Mouse (Mus musculus) CH12.LX (cell line): Measurements from ENCODE around the gene Sord. TPM values are rescaled to one million over a fixed set of nuclear protein-coding genes. Genes with fewer than 3 reads are reported as not detected.

ENCODE experiments used
- DNase-seq: peaks from one replicate; pipeline ENCODE4 v3.0.0-alpha.2; 2013; ENCODE audit errors: extremely low read depth
- H3K27ac ChIP-seq: 2 replicates; pipeline ENCODE4 v1.5.1; 2012; ENCODE audit warnings: low read depth, mild to moderate bottlenecking, control low read depth, moderate library complexity; ENCODE audit not compliant: insufficient read depth
- H3K27me3 ChIP-seq: replicated peaks from 2 replicates; pipeline ENCODE3; 2012; ENCODE audit warnings: inconsistent platforms
- H3K36me3 ChIP-seq, 2 experiments: replicated peaks in 1 of 2; 2 replicates each; pipeline versions ENCODE3 to v1.6.1; 2012; ENCODE audit warnings: inconsistent platforms in 1 of 2, low read length in 1 of 2, mild to moderate bottlenecking in 1 of 2, mixed read lengths in 1 of 2, moderate library complexity in 1 of 2; ENCODE audit not compliant: control insufficient read depth in 1 of 2, insufficient read depth in 1 of 2
- H3K4me1 ChIP-seq, 2 experiments: 2 replicates each; pipeline ENCODE4 v1.6.1; 2012; ENCODE audit warnings: inconsistent platforms in 1 of 2, moderate library complexity in 1 of 2; ENCODE audit not compliant: insufficient read depth in 2 of 2, control insufficient read depth in 1 of 2
- H3K4me2 ChIP-seq: 2 replicates; pipeline ENCODE4 v1.6.1; 2012; ENCODE audit warnings: low read depth, mild to moderate bottlenecking, control low read depth; ENCODE audit not compliant: poor library complexity, insufficient read depth, severe bottlenecking
- H3K4me3 ChIP-seq, 3 experiments: fragments of 150-350 bp in 1 of 3; sonication (generic) in 1 of 3; replicated peaks in 1 of 3; 2 replicates each; pipeline versions ENCODE3 to v1.5.1; 2011 to 2012; ENCODE audit warnings: low read depth in 2 of 3, low read length in 2 of 3, mild to moderate bottlenecking in 2 of 3, moderate library complexity in 2 of 3, control low read depth in 1 of 3, improper control_type of control experiment in 1 of 3, inconsistent platforms in 1 of 3, mixed read lengths in 1 of 3; ENCODE audit not compliant: poor library complexity in 1 of 3
- H3K79me2 ChIP-seq: replicated peaks from 2 replicates; pipeline ENCODE4 v1.6.1; 2012; ENCODE audit warnings: mild to moderate bottlenecking, moderate library complexity; ENCODE audit not compliant: control insufficient read depth, poor library complexity, insufficient read depth, severe bottlenecking; ENCODE audit errors: extremely low read depth
- H3K9ac ChIP-seq: 2 replicates; pipeline ENCODE4 v1.6.1; 2012; ENCODE audit warnings: low read depth, mild to moderate bottlenecking, control low read depth, moderate library complexity; ENCODE audit not compliant: insufficient read depth
- H3K9me3 ChIP-seq: replicated peaks from 2 replicates; pipeline ENCODE3; 2012; ENCODE audit warnings: low read length, inconsistent platforms, mixed read lengths
- CTCF ChIP-seq, 2 experiments: IDR thresholded peaks in 1 of 2; conservative IDR thresholded peaks in 1 of 2; 2 replicates each; pipeline ENCODE4 v1.5.1; 2011 to 2012; ENCODE audit warnings: low read depth in 2 of 2, low read length in 2 of 2, improper control_type of control experiment in 1 of 2, inconsistent platforms in 1 of 2, mild to moderate bottlenecking in 1 of 2, moderate library complexity in 1 of 2
- ETS1 ChIP-seq: conservative IDR thresholded peaks from 2 replicates; pipeline ENCODE4 v1.6.1; 2012; ENCODE audit warnings: low read depth, mild to moderate bottlenecking, inconsistent platforms, low read length, improper control_type of control experiment, moderate library complexity
- GABPA ChIP-seq: IDR thresholded peaks from 2 replicates; pipeline ENCODE4 v1.6.1; 2012; ENCODE audit warnings: low read depth, low read length, improper control_type of control experiment, inconsistent platforms; ENCODE audit not compliant: insufficient replicate concordance
- HCFC1 ChIP-seq: IDR thresholded peaks from 2 replicates; pipeline ENCODE4 v1.6.1; 2012; ENCODE audit warnings: low read depth, mild to moderate bottlenecking, inconsistent platforms, low read length, improper control_type of control experiment
- IRF4 ChIP-seq: IDR thresholded peaks from 2 replicates; pipeline ENCODE4 v1.6.1; 2014; ENCODE audit warnings: low read depth, mild to moderate bottlenecking, inconsistent platforms, low read length, improper control_type of control experiment
- JUND ChIP-seq: conservative IDR thresholded peaks from 2 replicates; pipeline ENCODE4 v1.6.1; 2011; ENCODE audit warnings: low read depth, low read length, improper control_type of control experiment
- MAFK ChIP-seq: IDR thresholded peaks from 2 replicates; pipeline ENCODE4 v1.6.1; 2011; ENCODE audit warnings: low read length, improper control_type of control experiment; ENCODE audit not compliant: insufficient replicate concordance
- MAX ChIP-seq: IDR thresholded peaks from 2 replicates; pipeline ENCODE4 v1.6.1; 2011; ENCODE audit warnings: low read length, improper control_type of control experiment
- MEF2A ChIP-seq: IDR thresholded peaks from 2 replicates; pipeline ENCODE4 v1.6.1; 2014; ENCODE audit warnings: low read depth, mild to moderate bottlenecking, inconsistent platforms, low read length, improper control_type of control experiment, borderline replicate concordance
- MXI1 ChIP-seq: IDR thresholded peaks from 2 replicates; pipeline ENCODE4 v1.6.1; 2011; ENCODE audit warnings: mild to moderate bottlenecking, low read depth, low read length, improper control_type of control experiment
- NELFE ChIP-seq: IDR thresholded peaks from 2 replicates; pipeline ENCODE4 v1.6.1; 2011; ENCODE audit warnings: low read depth, low read length, improper control_type of control experiment
- POLR2A ChIP-seq: IDR thresholded peaks from 2 replicates; pipeline ENCODE4 v1.6.1; 2011; ENCODE audit warnings: low read depth, mild to moderate bottlenecking, improper control_type of control experiment, low read length
- SMC3 ChIP-seq: IDR thresholded peaks from 2 replicates; pipeline ENCODE4 v1.6.1; 2011; ENCODE audit warnings: low read depth, low read length, improper control_type of control experiment
- TBP ChIP-seq: conservative IDR thresholded peaks from 2 replicates; pipeline ENCODE4 v1.6.1; 2011; ENCODE audit warnings: low read depth, low read length, improper control_type of control experiment
- UBTF ChIP-seq: IDR thresholded peaks from 2 replicates; pipeline ENCODE4 v1.6.1; 2012; ENCODE audit warnings: low read depth, mild to moderate bottlenecking, inconsistent platforms, low read length, improper control_type of control experiment, moderate library complexity
- ZC3H11A ChIP-seq: IDR thresholded peaks from 2 replicates; pipeline ENCODE4 v1.6.1; 2012; ENCODE audit warnings: low read depth, mild to moderate bottlenecking, inconsistent platforms, low read length, improper control_type of control experiment
- ZKSCAN1 ChIP-seq: IDR thresholded peaks from 2 replicates; pipeline ENCODE4 v1.6.1; 2012; ENCODE audit warnings: low read depth, inconsistent platforms, low read length, improper control_type of control experiment, borderline replicate concordance
- ZMIZ1 ChIP-seq: IDR thresholded peaks from 2 replicates; pipeline ENCODE4 v1.6.1; 2012; ENCODE audit warnings: low read depth, mild to moderate bottlenecking, inconsistent platforms, low read length, improper control_type of control experiment
- ZNF384 ChIP-seq: IDR thresholded peaks from 2 replicates; pipeline ENCODE4 v1.6.1; 2012; ENCODE audit warnings: low read depth, low read length, improper control_type of control experiment, inconsistent platforms
- dilution Hi-C: fragments of 300-500 bp; cut with MboI; formaldehyde crosslinking; loops from 2 replicates; pipeline ENCODE4 v1.14.3; 2020; ENCODE audit warnings: low sequenced_read_pairs; ENCODE audit not compliant: extremely low pct_unique_long_range_greater_than_20kb, extremely low pct_ligation_motif_present
- in situ Hi-C: fragments of 300-500 bp; cut with MboI; formaldehyde crosslinking; loops from 3 replicates; pipeline ENCODE4 v1.14.3; 2019; ENCODE audit warnings: low sequenced_read_pairs, low pct_ligation_motif_present, low pct_unique_long_range_greater_than_20kb, mixed read lengths
- polyA plus RNA-seq: library from polyadenylated mRNA; unstranded; fragments of >175 nt; gene quantifications from 2 replicates; pipeline ENCODE4 v1.2.1, GENCODE M21; 2012; ENCODE audit warnings: low read depth; ENCODE audit not compliant: insufficient read length
- total RNA-seq, 2 experiments: library from RNA; depleted of rRNA; stranded (reverse); fragments of 300-350 nt in 1 of 2; fragments of >200 nt in 1 of 2; gene quantifications; 2 replicates each; pipeline ENCODE4 v1.2.3; 2012 to 2014

Sord gene
- total and polyA plus RNA-seq, 3 experiments, result 18.2 to 29.9 (median 20.3) TPM

- dilution Hi-C loops (no loop called here), in situ Hi-C loops (no loop called here)
- H3K27me3 ChIP-seq, result peaks cover 50% of the 10 kb centered on the region
- no peaks in the 10 kb centered on the region for H3K4me1 ChIP-seq
- H3K79me2 ChIP-seq, result no peaks in the 10 kb centered on the region
- H3K36me3 ChIP-seq, result no peaks in the 10 kb centered on the region
- no peak overlapping the region for H3K9ac ChIP-seq
- no peak overlapping the region for H3K27ac ChIP-seq
- H3K4me2 ChIP-seq, result peak overlapping the region; percentile 14; the same call in 1 of the 2 replicates
- H3K4me3 ChIP-seq, result no peak overlapping the region
- no peaks in the 10 kb centered on the region for H3K9me3 ChIP-seq
- TF ChIP-seq ZNF384 (peak; percentile 8; the same call in 1 of the 2 replicates), CTCF (conservative IDR thresholded peaks at IDR 0.05 in 1 of 2, IDR thresholded peaks at IDR 0.05 in 1 of 2; ENCODE audit: low read depth in 2 of 2, low read length in 2 of 2) (peak; percentile 67 to 79), ZMIZ1 (no peak)
- DNase-seq, result peak; percentile 43
Measured at GRCm38 (mm10) chr2:122312722-122313417, 78.3 kb downstream of the Sord start.

GRCm38 (mm10) chr2:122313536-122313935 lies 79.0 kb downstream of the Sord start, which contains the start of gene Duoxa1:
Gene Duoxa1, minus strand, starts transcription at chr2:122313730.
- dilution Hi-C loops, result no loop called here
- in situ Hi-C loops, result no loop called here
- no peak for DNase-seq
- Histone ChIP-seq H3K9me3 (no peaks in the 10 kb centered on the region), H3K79me2 (no peaks in the 10 kb centered on the region), H3K36me3 (no peaks in the 10 kb centered on the region), H3K9ac (no peak within 1 kb of the TSS), H3K27ac (no peak within 1 kb of the TSS), H3K4me1 (no peaks in the 10 kb centered on the region), H3K4me3 (no peak within 1 kb of the TSS), H3K4me2 (peak within 1 kb of the TSS; percentile 14; the same call in 1 of the 2 replicates), H3K27me3 (peaks cover 48% of the 10 kb centered on the region)
- TF ChIP-seq JUND (no peak), HCFC1 (no peak), SMC3 (no peak), GABPA (no peak), UBTF (no peak), TBP (no peak), ZKSCAN1 (no peak), ZC3H11A (no peak), MAFK (no peak), IRF4 (no peak), ETS1 (no peak), ZMIZ1 (no peak), NELFE (no peak), MAX (no peak), POLR2A (no peak), MXI1 (no peak), MEF2A (no peak)

Other genes with a start within 250 kb of the Sord start
- gene Eif3j1, start 206.2 kb upstream of the Sord start, total RNA-seq (2012; rRNA removed), result 20.1 and 27.9 TPM in 2 replicates
- 40.1 and 40.5 TPM in 2 replicates for gene Eif3j1, start 206.2 kb upstream of the Sord start, total RNA-seq (2014; rRNA removed)
- 26.3 and 27.9 TPM in 2 replicates for gene Eif3j1, start 206.2 kb upstream of the Sord start, polyA plus RNA-seq
- gene Spg11, start 116.4 kb upstream of the Sord start, total RNA-seq (2012; rRNA removed), result 9.7 and 11.4 TPM in 2 replicates
- gene Spg11, start 116.4 kb upstream of the Sord start, total RNA-seq (2014; rRNA removed), result 6.0 and 7.5 TPM in 2 replicates
- 9.6 and 10.7 TPM in 2 replicates for gene Spg11, start 116.4 kb upstream of the Sord start, polyA plus RNA-seq
- gene B2m, start 87.1 kb upstream of the Sord start, total RNA-seq (2012; rRNA removed), result 1,479 and 1,509 TPM in 2 replicates
- gene B2m, start 87.1 kb upstream of the Sord start, total RNA-seq (2014; rRNA removed), result 1,782 and 1,954 TPM in 2 replicates
- gene B2m, start 87.1 kb upstream of the Sord start, polyA plus RNA-seq, result 1,919 and 2,234 TPM in 2 replicates
- 0.08 and 0.13 TPM in 2 replicates for gene Trim69, start 74.0 kb upstream of the Sord start, total RNA-seq (2012; rRNA removed)
- gene Trim69, start 74.0 kb upstream of the Sord start, total RNA-seq (2014; rRNA removed), result 0.24 and 0.26 TPM in 2 replicates
- gene Trim69, start 74.0 kb upstream of the Sord start, polyA plus RNA-seq, result 0.13 and 0.41 TPM in 2 replicates
- not detected in 2 replicates for gene Patl2, start 48.6 kb upstream of the Sord start, total RNA-seq (2012; rRNA removed)
- gene Patl2, start 48.6 kb upstream of the Sord start, total RNA-seq (2014; rRNA removed), result not detected in 2 replicates
- gene Patl2, start 48.6 kb upstream of the Sord start, polyA plus RNA-seq, result not detected in 2 replicates
- not detected in 2 replicates for gene Terb2, start 48.5 kb upstream of the Sord start, total RNA-seq (2012; rRNA removed)
- not detected in 2 replicates for gene Terb2, start 48.5 kb upstream of the Sord start, total RNA-seq (2014; rRNA removed)
- gene Terb2, start 48.5 kb upstream of the Sord start, polyA plus RNA-seq, result not detected in 2 replicates
- gene Duox2, start 63.7 kb downstream of the Sord start, total RNA-seq (2012; rRNA removed), result not detected in 2 replicates
- not detected in 2 replicates for gene Duox2, start 63.7 kb downstream of the Sord start, total RNA-seq (2014; rRNA removed)
- not detected in 2 replicates for gene Duox2, start 63.7 kb downstream of the Sord start, polyA plus RNA-seq
- not detected in 2 replicates for gene Duoxa2, start 64.2 kb downstream of the Sord start, total RNA-seq (2012; rRNA removed)
- not detected in 2 replicates for gene Duoxa2, start 64.2 kb downstream of the Sord start, total RNA-seq (2014; rRNA removed)
- gene Duoxa2, start 64.2 kb downstream of the Sord start, polyA plus RNA-seq, result not detected in 2 replicates
- gene Duoxa1, start 79.0 kb downstream of the Sord start, total RNA-seq (2012; rRNA removed), result not detected in 2 replicates
- gene Duoxa1, start 79.0 kb downstream of the Sord start, total RNA-seq (2014; rRNA removed), result not detected in 2 replicates
- gene Duoxa1, start 79.0 kb downstream of the Sord start, polyA plus RNA-seq, result not detected in 2 replicates
- not detected in 2 replicates for gene Duox1, start 80.9 kb downstream of the Sord start, total RNA-seq (2012; rRNA removed)
- not detected in 2 replicates for gene Duox1, start 80.9 kb downstream of the Sord start, total RNA-seq (2014; rRNA removed)
- not detected in 2 replicates for gene Duox1, start 80.9 kb downstream of the Sord start, polyA plus RNA-seq
- gene Shf, start 134.4 kb downstream of the Sord start, total RNA-seq (2012; rRNA removed), result 2.1 and 2.7 TPM in 2 replicates
- 0.49 and 1.2 TPM in 2 replicates for gene Shf, start 134.4 kb downstream of the Sord start, total RNA-seq (2014; rRNA removed)
- 2.0 and 2.1 TPM in 2 replicates for gene Shf, start 134.4 kb downstream of the Sord start, polyA plus RNA-seq
- gene Slc28a2, start 191.7 kb downstream of the Sord start, total RNA-seq (2012; rRNA removed), result 15.9 and 16.3 TPM in 2 replicates
- 30.3 and 32.0 TPM in 2 replicates for gene Slc28a2, start 191.7 kb downstream of the Sord start, total RNA-seq (2014; rRNA removed)
- 28.3 and 31.4 TPM in 2 replicates for gene Slc28a2, start 191.7 kb downstream of the Sord start, polyA plus RNA-seq